Mouse (Mus musculus): ENCODE measurements around the gene Sh3gl1. TPM values are rescaled to one million over a fixed set of nuclear protein-coding genes. Genes with fewer than 3 reads are reported as not detected.

The Sh3gl1 gene
- polyA plus RNA-seq, 1 experiment from 2014 or later, result 127 TPM

DNA sequence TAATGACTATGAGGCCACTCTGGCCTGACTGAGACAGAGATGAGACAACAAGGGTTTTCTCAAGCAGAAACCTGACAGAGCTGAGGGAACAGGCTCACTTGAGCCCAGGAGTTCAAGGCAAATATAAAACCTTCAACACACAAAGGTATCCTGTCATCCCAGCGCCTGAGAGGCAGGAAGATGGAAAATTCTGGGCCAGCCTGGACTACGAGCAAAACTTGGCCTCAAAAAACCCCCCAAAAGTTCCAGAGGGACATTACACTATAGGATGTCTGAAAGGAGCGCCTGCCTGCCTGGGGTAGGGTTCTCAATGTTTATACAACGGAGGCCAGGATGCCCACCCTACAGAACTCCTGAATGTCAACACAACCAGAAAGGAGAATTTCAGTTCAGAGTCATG is 1.2 kb downstream of the Sh3gl1 start:
- Histone ChIP-seq H3K9me3 (ENCODE audit: control insufficient read depth, low read depth, low read length) (no peaks in the 10 kb centered on the region), H3K27me3 (ENCODE audit: control insufficient read depth, insufficient read depth, low read length) (no peaks in the 10 kb centered on the region), H3K9ac (replicated peaks; ENCODE audit: low read depth, low read length) (peak overlapping the region; percentile 94; the same call in 1 of the 2 replicates), H3K4me1 (ENCODE audit: control insufficient read depth, insufficient read depth, low read length) (peaks cover 18% of the 10 kb centered on the region), H3K36me3 (ENCODE audit: control insufficient read depth, insufficient read depth, low read length) (peaks cover 20% of the 10 kb centered on the region), H3K4me3 (ENCODE audit: low read depth, low read length) (peak overlapping the region; percentile 82), H3K4me2 (replicated peaks; ENCODE audit: low read depth, low read length) (peak overlapping the region; percentile 79), H3K27ac (ENCODE audit: low read length) (no peak overlapping the region; the same call in 1 of the 2 replicates)
- no peak for ATAC-seq (ENCODE audit: insufficient number of reproducible peaks, insufficient read depth, low FRiP score, low read depth)
- 54% methylated on average over 4 of the region's 4 CpGs for WGBS

DNA sequence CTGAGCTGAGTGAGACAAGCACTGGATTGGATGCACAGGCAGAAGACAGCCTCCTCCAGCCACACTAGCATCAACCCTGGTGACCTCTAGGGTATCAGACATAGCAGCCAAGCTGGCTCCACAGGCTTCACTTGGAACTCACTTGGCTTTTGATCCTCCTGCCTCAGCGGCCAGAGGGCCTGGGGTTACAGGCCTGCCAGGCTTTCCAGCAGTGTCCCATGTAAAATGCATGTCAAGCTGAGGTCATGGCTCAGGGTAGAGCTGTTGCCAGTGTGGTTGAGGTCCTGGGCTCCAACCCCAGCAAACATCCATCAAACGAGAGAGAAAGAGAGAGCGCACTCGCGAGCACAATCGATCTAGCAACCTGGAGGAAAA is 1.7 kb downstream of the Sh3gl1 start:
- WGBS, result 72% methylated on average over 6 of the region's 6 CpGs
- no peaks in the 10 kb centered on the region for H3K27me3 ChIP-seq (ENCODE audit: control insufficient read depth, insufficient read depth, low read length)
- ATAC-seq (ENCODE audit: insufficient number of reproducible peaks, insufficient read depth, low FRiP score, low read depth), result no peak
- peak overlapping the region; percentile 82; the same call in 1 of the 2 replicates for H3K4me3 ChIP-seq (ENCODE audit: low read depth, low read length)
- H3K4me1 ChIP-seq (ENCODE audit: control insufficient read depth, insufficient read depth, low read length), result peaks cover 18% of the 10 kb centered on the region
- no peaks in the 10 kb centered on the region for H3K9me3 ChIP-seq (ENCODE audit: control insufficient read depth, low read depth, low read length)
- no peak overlapping the region for H3K27ac ChIP-seq (ENCODE audit: low read length)
- H3K4me2 ChIP-seq (replicated peaks; ENCODE audit: low read depth, low read length), result peak overlapping the region; percentile 79
- H3K9ac ChIP-seq (replicated peaks; ENCODE audit: low read depth, low read length), result no peak overlapping the region
- peaks cover 21% of the 10 kb centered on the region for H3K36me3 ChIP-seq (ENCODE audit: control insufficient read depth, insufficient read depth, low read length)

- Histone ChIP-seq H3K9me3 (ENCODE audit: control insufficient read depth, low read depth, low read length) (no peaks in the 10 kb centered on the region), H3K4me2 (replicated peaks; ENCODE audit: low read depth, low read length) (peak overlapping the region; percentile 79; the same call in 1 of the 2 replicates), H3K4me3 (ENCODE audit: low read depth, low read length) (no peak overlapping the region), H3K9ac (replicated peaks; ENCODE audit: low read depth, low read length) (no peak overlapping the region), H3K4me1 (ENCODE audit: control insufficient read depth, insufficient read depth, low read length) (peaks cover 18% of the 10 kb centered on the region), H3K27ac (ENCODE audit: low read length) (no peak overlapping the region), H3K36me3 (ENCODE audit: control insufficient read depth, insufficient read depth, low read length) (peaks cover 24% of the 10 kb centered on the region), H3K27me3 (ENCODE audit: control insufficient read depth, insufficient read depth, low read length) (no peaks in the 10 kb centered on the region)
- 84% methylated on average over 7 of the region's 7 CpGs for WGBS
- ATAC-seq (ENCODE audit: insufficient number of reproducible peaks, insufficient read depth, low FRiP score, low read depth), result no peak
Observed at GRCm38 (mm10) chr17:56034040-56034725, 2.3 kb downstream of the Sh3gl1 start.

DNA sequence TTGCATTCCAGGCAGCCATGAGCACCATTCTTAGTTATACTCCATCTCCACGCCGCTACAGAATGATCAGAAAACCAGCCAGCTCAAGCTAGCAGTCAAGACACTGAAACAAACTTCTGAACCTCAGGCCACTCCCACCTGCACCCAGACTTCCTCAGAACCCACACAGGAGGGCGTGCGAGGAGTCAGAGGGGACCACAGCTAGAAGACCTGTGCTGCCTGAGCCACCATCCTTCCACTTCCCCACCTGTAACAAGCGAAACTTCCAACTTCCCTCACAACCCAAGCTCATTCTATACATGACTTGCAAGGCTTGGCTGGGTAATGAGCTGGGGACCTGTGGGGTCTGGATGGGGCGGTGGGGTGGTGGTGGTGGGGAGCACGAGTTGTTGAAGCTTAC is 3.6 kb downstream of the Sh3gl1 start:
- H3K9me3 ChIP-seq (ENCODE audit: control insufficient read depth, low read depth, low read length), result no peaks in the 10 kb centered on the region
- H3K4me1 ChIP-seq (ENCODE audit: control insufficient read depth, insufficient read depth, low read length), result peaks cover 18% of the 10 kb centered on the region
- H3K27me3 ChIP-seq (ENCODE audit: control insufficient read depth, insufficient read depth, low read length), result no peaks in the 10 kb centered on the region
- H3K4me2 ChIP-seq (replicated peaks; ENCODE audit: low read depth, low read length), result no peak overlapping the region
- no peak overlapping the region for H3K4me3 ChIP-seq (ENCODE audit: low read depth, low read length)
- no peak for ATAC-seq (ENCODE audit: insufficient number of reproducible peaks, insufficient read depth, low FRiP score, low read depth)
- peaks cover 31% of the 10 kb centered on the region for H3K36me3 ChIP-seq (ENCODE audit: control insufficient read depth, insufficient read depth, low read length)
- H3K27ac ChIP-seq (ENCODE audit: low read length), result no peak overlapping the region
- no peak overlapping the region for H3K9ac ChIP-seq (replicated peaks; ENCODE audit: low read depth, low read length)
- 67% methylated on average over 7 of the region's 7 CpGs for WGBS

- Histone ChIP-seq H3K27ac (ENCODE audit: low read length) (no peak overlapping the region), H3K9me3 (ENCODE audit: control insufficient read depth, low read depth, low read length) (no peaks in the 10 kb centered on the region), H3K9ac (replicated peaks; ENCODE audit: low read depth, low read length) (no peak overlapping the region), H3K4me1 (ENCODE audit: control insufficient read depth, insufficient read depth, low read length) (peaks cover 18% of the 10 kb centered on the region), H3K36me3 (ENCODE audit: control insufficient read depth, insufficient read depth, low read length) (peaks cover 31% of the 10 kb centered on the region), H3K4me3 (ENCODE audit: low read depth, low read length) (no peak overlapping the region), H3K4me2 (replicated peaks; ENCODE audit: low read depth, low read length) (no peak overlapping the region), H3K27me3 (ENCODE audit: control insufficient read depth, insufficient read depth, low read length) (no peaks in the 10 kb centered on the region)
- WGBS, result 77% methylated on average over 6 of the region's 6 CpGs
- ATAC-seq (ENCODE audit: insufficient number of reproducible peaks, insufficient read depth, low FRiP score, low read depth), result no peak
Observed at GRCm38 (mm10) chr17:56032127-56032733, 4.2 kb downstream of the Sh3gl1 start.

DNA sequence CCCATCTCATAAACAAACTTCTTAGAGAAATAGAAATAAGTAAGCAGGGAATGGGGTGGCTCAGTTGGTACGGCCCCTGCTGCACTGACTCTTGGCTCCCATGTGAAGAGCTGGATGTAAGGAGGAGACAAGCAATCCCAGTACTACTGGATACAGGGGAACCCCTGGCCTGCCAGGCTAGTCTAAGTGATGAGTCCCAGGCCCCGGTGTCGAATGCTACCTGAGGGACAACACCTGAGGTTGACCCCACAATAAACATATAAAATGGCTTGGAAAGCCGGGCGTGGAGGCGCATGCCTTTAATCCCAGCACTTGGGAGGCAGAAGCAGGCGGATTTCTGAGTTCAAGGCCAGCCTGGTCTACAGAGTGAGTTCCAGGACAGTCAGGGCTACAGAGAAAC is 5.0 kb downstream of the Sh3gl1 start:
- H3K4me3 ChIP-seq (ENCODE audit: low read depth, low read length), result no peak overlapping the region
- no peaks in the 10 kb centered on the region for H3K27me3 ChIP-seq (ENCODE audit: control insufficient read depth, insufficient read depth, low read length)
- no peak overlapping the region for H3K4me2 ChIP-seq (replicated peaks; ENCODE audit: low read depth, low read length)
- peaks cover 31% of the 10 kb centered on the region for H3K36me3 ChIP-seq (ENCODE audit: control insufficient read depth, insufficient read depth, low read length)
- no peaks in the 10 kb centered on the region for H3K9me3 ChIP-seq (ENCODE audit: control insufficient read depth, low read depth, low read length)
- no peak overlapping the region for H3K27ac ChIP-seq (ENCODE audit: low read length)
- 89% methylated on average over 7 of the region's 7 CpGs for WGBS
- H3K4me1 ChIP-seq (ENCODE audit: control insufficient read depth, insufficient read depth, low read length), result peaks cover 18% of the 10 kb centered on the region
- no peak overlapping the region for H3K9ac ChIP-seq (replicated peaks; ENCODE audit: low read depth, low read length)
- no peak for ATAC-seq (ENCODE audit: insufficient number of reproducible peaks, insufficient read depth, low FRiP score, low read depth)

- H3K9me3 ChIP-seq (ENCODE audit: control insufficient read depth, low read depth, low read length), result no peaks in the 10 kb centered on the region
- 46% methylated on average over 5 of the region's 5 CpGs for WGBS
- no peak overlapping the region for H3K4me2 ChIP-seq (replicated peaks; ENCODE audit: low read depth, low read length)
- no peak overlapping the region for H3K4me3 ChIP-seq (ENCODE audit: low read depth, low read length)
- no peak for ATAC-seq (ENCODE audit: insufficient number of reproducible peaks, insufficient read depth, low FRiP score, low read depth)
- H3K9ac ChIP-seq (replicated peaks; ENCODE audit: low read depth, low read length), result no peak overlapping the region
- H3K27ac ChIP-seq (ENCODE audit: low read length), result no peak overlapping the region
- peaks cover 18% of the 10 kb centered on the region for H3K4me1 ChIP-seq (ENCODE audit: control insufficient read depth, insufficient read depth, low read length)
- H3K27me3 ChIP-seq (ENCODE audit: control insufficient read depth, insufficient read depth, low read length), result no peaks in the 10 kb centered on the region
- H3K36me3 ChIP-seq (ENCODE audit: control insufficient read depth, insufficient read depth, low read length), result peaks cover 31% of the 10 kb centered on the region
Observed at GRCm38 (mm10) chr17:56030919-56031318, 5.5 kb downstream of the Sh3gl1 start.

DNA sequence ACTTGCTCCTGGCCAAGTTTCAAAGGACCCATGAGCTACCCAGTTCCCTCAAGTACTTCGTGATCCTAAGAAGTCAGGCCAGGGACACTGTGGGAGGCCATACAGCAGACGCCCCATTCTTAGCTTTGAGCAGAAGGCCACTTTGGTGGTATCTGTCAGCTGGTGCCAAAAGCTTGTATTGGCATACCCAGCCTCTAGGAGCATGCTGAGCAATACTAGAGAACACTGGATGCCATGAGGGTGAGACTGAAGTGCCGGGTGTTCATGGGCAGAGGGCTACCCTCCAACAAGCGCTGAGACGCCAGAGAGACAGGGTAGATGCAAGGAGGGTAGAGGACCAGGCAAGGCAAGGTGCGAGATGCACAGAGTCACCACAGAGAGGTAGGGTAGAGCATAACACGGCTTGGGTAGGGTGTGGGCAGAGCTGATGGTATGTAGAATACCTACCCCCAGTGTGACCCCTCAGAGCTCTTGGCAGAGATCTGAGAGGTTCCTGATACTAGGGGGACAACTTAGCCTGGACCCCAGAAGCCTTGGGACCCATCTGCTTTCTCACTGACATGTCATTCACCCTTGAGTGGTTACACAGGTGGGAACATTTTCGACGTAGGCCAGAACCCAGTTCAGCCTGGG is 6.1 kb downstream of the Sh3gl1 start:
- no peaks in the 10 kb centered on the region for H3K27me3 ChIP-seq (ENCODE audit: control insufficient read depth, insufficient read depth, low read length)
- no peak overlapping the region for H3K9ac ChIP-seq (replicated peaks; ENCODE audit: low read depth, low read length)
- no peak for ATAC-seq (ENCODE audit: insufficient number of reproducible peaks, insufficient read depth, low FRiP score, low read depth)
- WGBS, result 91% methylated on average over 9 of the region's 9 CpGs
- H3K4me3 ChIP-seq (ENCODE audit: low read depth, low read length), result no peak overlapping the region
- H3K4me1 ChIP-seq (ENCODE audit: control insufficient read depth, insufficient read depth, low read length), result peaks cover 13% of the 10 kb centered on the region; the same call in 1 of the 2 replicates
- no peak overlapping the region for H3K4me2 ChIP-seq (replicated peaks; ENCODE audit: low read depth, low read length)
- no peak overlapping the region for H3K27ac ChIP-seq (ENCODE audit: low read length)
- peaks cover 31% of the 10 kb centered on the region for H3K36me3 ChIP-seq (ENCODE audit: control insufficient read depth, insufficient read depth, low read length)
- H3K9me3 ChIP-seq (ENCODE audit: control insufficient read depth, low read depth, low read length), result no peaks in the 10 kb centered on the region
